Mouse (Mus musculus): Measurements from ENCODE around the gene Zfp969. TPM values are rescaled to one million over a fixed set of nuclear protein-coding genes. Genes with fewer than 3 reads are reported as not detected.

The Zfp969 gene
- not detected for polyA plus RNA-seq (2014; fragmentation: Illumina TruSeq; extraction: RNeasy Lipid Tissue Mini Kit (QIAGEN cat#74804); ENCODE audit: low read depth, low replicate concordance)

GRCm38 (mm10) chr2:175703546-175703945 is at the start of gene Zfp969:
Gene Zfp969 (minus strand): TSS chr2:175703646.

GRCm38 (mm10) chr2:175741237-175741636 is 37.8 kb upstream of the Zfp969 start, which contains the start of gene Gm2007:
Gene Gm2007 (plus strand): TSS chr2:175741537.

GRCm38 (mm10) chr2:175643678-175644077 is 59.8 kb downstream of the Zfp969 start, which contains the start of gene Gm11007:
Gene Gm11007 (plus strand): TSS chr2:175643978.

Other genes with a start within 250 kb of the Zfp969 start
- gene Zfp965, start 233.7 kb downstream of the Zfp969 start, polyA plus RNA-seq (2014; fragmentation: Illumina TruSeq; extraction: RNeasy Lipid Tissue Mini Kit (QIAGEN cat#74804); ENCODE audit: low read depth, low replicate concordance): 4.0 TPM
- 10.5 TPM for gene Gm11007, start 59.7 kb downstream of the Zfp969 start, polyA plus RNA-seq (2014; fragmentation: Illumina TruSeq; extraction: RNeasy Lipid Tissue Mini Kit (QIAGEN cat#74804); ENCODE audit: low read depth, low replicate concordance)
- gene Gm2007, start 37.9 kb upstream of the Zfp969 start, polyA plus RNA-seq (2014; fragmentation: Illumina TruSeq; extraction: RNeasy Lipid Tissue Mini Kit (QIAGEN cat#74804); ENCODE audit: low read depth, low replicate concordance): 10.5 TPM
- 3.7 TPM for gene Gm14288, start 97.4 kb upstream of the Zfp969 start, polyA plus RNA-seq (2014; fragmentation: Illumina TruSeq; extraction: RNeasy Lipid Tissue Mini Kit (QIAGEN cat#74804); ENCODE audit: low read depth, low replicate concordance)
- gene Gm6710, start 165.6 kb upstream of the Zfp969 start, polyA plus RNA-seq (2014; fragmentation: Illumina TruSeq; extraction: RNeasy Lipid Tissue Mini Kit (QIAGEN cat#74804); ENCODE audit: low read depth, low replicate concordance): 4.7 TPM
- 7.0 TPM for gene Zfp966, start 227.5 kb upstream of the Zfp969 start, polyA plus RNA-seq (2014; fragmentation: Illumina TruSeq; extraction: RNeasy Lipid Tissue Mini Kit (QIAGEN cat#74804); ENCODE audit: low read depth, low replicate concordance)

Data from testis, adult 10 weeks (tissue).